Mouse (Mus musculus): Measurements from ENCODE around the gene Lad1. TPM values are rescaled to one million over a fixed set of nuclear protein-coding genes. Genes with fewer than 3 reads are reported as not detected.

Gene Lad1
- polyA plus RNA-seq, 1 experiment from 2014 or later = 1.3 TPM

DNA sequence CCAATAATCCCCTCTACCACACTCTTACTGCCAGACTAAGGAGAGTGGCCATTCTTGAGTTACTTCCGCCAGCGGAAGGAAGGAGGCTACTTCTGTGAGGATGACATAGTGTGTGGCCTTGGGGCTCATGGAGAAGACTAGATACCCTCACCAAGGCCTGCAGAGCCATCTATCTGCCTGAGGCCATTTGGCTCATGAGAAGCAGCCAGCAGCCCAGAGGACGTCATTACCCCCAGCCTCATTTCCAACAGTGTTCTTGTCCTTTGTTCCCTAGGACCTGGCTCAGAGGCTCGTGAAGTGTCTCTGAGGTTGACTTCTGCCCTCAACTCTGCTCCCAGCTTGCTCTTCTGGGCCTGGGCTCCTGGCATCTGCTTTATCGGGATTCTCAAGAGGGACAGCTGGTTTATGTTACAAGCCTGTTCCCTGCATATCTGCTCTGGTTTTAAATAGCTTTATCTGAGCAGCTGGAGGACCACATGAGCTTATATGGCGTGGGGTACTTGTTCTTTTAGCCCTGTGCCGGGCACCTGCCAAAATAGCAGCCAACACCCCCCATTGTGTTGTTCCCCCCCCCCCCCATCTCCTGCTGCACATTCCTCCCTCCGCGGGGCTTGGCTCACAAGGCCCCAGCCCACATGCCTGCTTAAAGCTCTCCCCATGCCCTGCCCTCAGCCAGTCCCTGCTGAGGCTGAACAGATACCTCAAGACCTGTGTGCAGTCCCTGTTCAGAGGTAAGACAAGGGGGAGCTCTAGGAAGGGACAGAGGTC lies 17.5 kb downstream of the Lad1 start, which contains the start of gene Tnnt2:
TSS of gene Tnnt2 (plus strand) at position 639 of the 768 bp plus-strand sequence.
- H3K4me1 ChIP-seq (ENCODE audit: control insufficient read depth, insufficient read depth, low read length) = no peaks in the 10 kb centered on the region
- H3K36me3 ChIP-seq (ENCODE audit: control insufficient read depth, insufficient read depth, low read length) = no peaks in the 10 kb centered on the region
- no peak within 1 kb of the TSS for H3K4me3 ChIP-seq (ENCODE audit: low read depth, low read length)
- H3K4me2 ChIP-seq (ENCODE audit: low read depth) = no peak within 1 kb of the TSS
- 57% methylated on average over 9 of the region's 9 CpGs for WGBS
- ATAC-seq (ENCODE audit: insufficient read depth, low FRiP score, low TSS enrichment) (no peak), DNase-seq (ENCODE audit: low spot score) (no peak)
- no peak within 1 kb of the TSS for H3K9ac ChIP-seq (ENCODE audit: low read length)
- no peaks in the 10 kb centered on the region for H3K27me3 ChIP-seq (ENCODE audit: control insufficient read depth, insufficient read depth, low read length)
- H3K9me3 ChIP-seq (ENCODE audit: control insufficient read depth, low read length) = no peaks in the 10 kb centered on the region
- no peak within 1 kb of the TSS for H3K27ac ChIP-seq (ENCODE audit: low read depth, low read length)

DNA sequence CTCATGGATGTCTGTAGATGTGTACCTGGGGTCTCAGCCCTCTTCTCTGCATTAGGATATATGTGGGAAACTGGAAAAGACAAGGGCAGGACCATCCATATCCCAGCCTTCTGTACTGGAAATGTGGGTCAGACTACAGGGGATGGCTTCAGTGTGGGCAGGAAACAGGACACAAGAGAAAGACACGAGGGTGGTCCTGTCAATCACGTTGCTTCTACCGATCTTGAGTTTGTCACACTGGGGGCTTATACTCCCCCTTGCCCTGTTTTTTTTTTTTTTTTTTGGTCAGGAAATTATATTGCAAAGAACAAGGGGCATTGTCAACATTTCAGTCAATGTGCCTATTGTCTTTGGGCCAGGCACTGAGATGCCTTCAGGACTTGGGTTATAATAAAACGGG lies 20.2 kb downstream of the Lad1 start:
- Histone ChIP-seq H3K9me3 (ENCODE audit: control insufficient read depth, low read length) (no peaks in the 10 kb centered on the region), H3K4me2 (ENCODE audit: low read depth) (no peak overlapping the region), H3K4me1 (ENCODE audit: control insufficient read depth, insufficient read depth, low read length) (no peaks in the 10 kb centered on the region), H3K9ac (ENCODE audit: low read length) (no peak overlapping the region), H3K27ac (ENCODE audit: low read depth, low read length) (no peak overlapping the region), H3K36me3 (ENCODE audit: control insufficient read depth, insufficient read depth, low read length) (no peaks in the 10 kb centered on the region), H3K27me3 (ENCODE audit: control insufficient read depth, insufficient read depth, low read length) (no peaks in the 10 kb centered on the region), H3K4me3 (ENCODE audit: low read depth, low read length) (no peak overlapping the region)
- ATAC-seq (ENCODE audit: insufficient read depth, low FRiP score, low TSS enrichment) (no peak), DNase-seq (ENCODE audit: low spot score) (no peak)
- 78% methylated on average over 4 of the region's 4 CpGs for WGBS

DNA sequence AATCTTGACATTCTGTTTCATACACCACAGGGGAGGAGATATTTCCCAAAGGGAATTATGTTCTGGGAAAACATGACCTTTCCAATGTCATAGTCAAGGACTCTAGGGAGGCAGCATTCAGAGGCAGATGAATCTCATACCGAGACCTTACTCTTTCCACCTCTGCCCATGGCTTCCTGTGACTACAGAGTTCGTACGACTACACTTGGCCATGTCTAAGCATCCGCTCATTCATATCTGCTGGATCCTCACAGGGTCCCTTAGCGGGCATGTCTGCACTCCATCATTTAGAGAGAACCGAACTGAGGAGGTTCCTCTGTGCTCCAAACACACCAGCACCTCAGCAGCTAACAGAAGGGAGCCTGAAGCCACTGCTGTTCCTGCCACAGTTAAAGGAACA lies 20.7 kb downstream of the Lad1 start:
- 87% methylated on average over 6 of the region's 6 CpGs for WGBS
- Histone ChIP-seq H3K9me3 (ENCODE audit: control insufficient read depth, low read length) (no peaks in the 10 kb centered on the region), H3K4me3 (ENCODE audit: low read depth, low read length) (no peak overlapping the region), H3K9ac (ENCODE audit: low read length) (no peak overlapping the region), H3K27ac (ENCODE audit: low read depth, low read length) (no peak overlapping the region), H3K27me3 (ENCODE audit: control insufficient read depth, insufficient read depth, low read length) (no peaks in the 10 kb centered on the region), H3K36me3 (ENCODE audit: control insufficient read depth, insufficient read depth, low read length) (no peaks in the 10 kb centered on the region), H3K4me2 (ENCODE audit: low read depth) (no peak overlapping the region), H3K4me1 (ENCODE audit: control insufficient read depth, insufficient read depth, low read length) (no peaks in the 10 kb centered on the region)
- no peak for DNase-seq (ENCODE audit: low spot score)
- no peak for ATAC-seq (ENCODE audit: insufficient read depth, low FRiP score, low TSS enrichment)

DNA sequence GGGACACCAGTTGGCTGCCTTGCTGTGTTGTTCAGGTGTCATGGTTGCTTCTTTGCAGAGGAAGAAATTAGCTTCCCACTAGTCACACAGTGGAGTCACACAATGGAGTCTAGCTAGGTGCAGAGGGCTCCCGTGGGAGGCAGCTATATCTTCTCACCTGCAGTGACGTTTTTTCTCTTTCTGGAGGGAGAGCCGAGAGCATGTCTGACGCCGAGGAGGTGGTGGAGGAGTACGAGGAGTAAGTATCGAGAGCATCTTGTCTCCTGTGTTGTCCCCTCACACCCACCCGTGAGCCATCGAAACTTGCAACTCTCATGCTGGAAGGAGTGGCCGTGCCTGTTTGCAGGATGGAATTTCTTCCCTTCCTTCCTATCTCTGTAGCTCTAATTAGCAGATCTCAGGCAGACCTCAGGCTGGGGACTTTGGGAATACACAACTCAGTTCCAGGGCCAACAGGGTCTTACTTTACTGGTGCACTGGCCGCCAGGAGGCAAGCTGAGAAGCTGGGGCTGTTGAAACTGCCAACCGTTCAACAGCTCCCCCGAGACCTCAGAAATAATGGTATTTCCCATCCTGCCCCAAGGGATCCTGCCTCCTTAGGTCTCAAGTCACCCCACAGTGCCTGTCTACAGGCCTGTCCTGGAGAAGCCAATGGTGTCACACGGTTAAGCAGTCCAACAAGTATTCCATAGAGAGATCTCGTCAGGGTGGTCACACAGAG lies 22.4 kb downstream of the Lad1 start:
- Histone ChIP-seq H3K4me1 (ENCODE audit: control insufficient read depth, insufficient read depth, low read length) (no peaks in the 10 kb centered on the region), H3K4me3 (ENCODE audit: low read depth, low read length) (no peak overlapping the region), H3K36me3 (ENCODE audit: control insufficient read depth, insufficient read depth, low read length) (no peaks in the 10 kb centered on the region), H3K27ac (ENCODE audit: low read depth, low read length) (no peak overlapping the region), H3K9ac (ENCODE audit: low read length) (no peak overlapping the region), H3K4me2 (ENCODE audit: low read depth) (no peak overlapping the region), H3K9me3 (ENCODE audit: control insufficient read depth, low read length) (no peaks in the 10 kb centered on the region), H3K27me3 (ENCODE audit: control insufficient read depth, insufficient read depth, low read length) (no peaks in the 10 kb centered on the region)
- WGBS = 72% methylated on average over 15 of the region's 15 CpGs
- DNase-seq (ENCODE audit: low spot score) = no peak
- ATAC-seq (ENCODE audit: insufficient read depth, low FRiP score, low TSS enrichment) = no peak

DNA sequence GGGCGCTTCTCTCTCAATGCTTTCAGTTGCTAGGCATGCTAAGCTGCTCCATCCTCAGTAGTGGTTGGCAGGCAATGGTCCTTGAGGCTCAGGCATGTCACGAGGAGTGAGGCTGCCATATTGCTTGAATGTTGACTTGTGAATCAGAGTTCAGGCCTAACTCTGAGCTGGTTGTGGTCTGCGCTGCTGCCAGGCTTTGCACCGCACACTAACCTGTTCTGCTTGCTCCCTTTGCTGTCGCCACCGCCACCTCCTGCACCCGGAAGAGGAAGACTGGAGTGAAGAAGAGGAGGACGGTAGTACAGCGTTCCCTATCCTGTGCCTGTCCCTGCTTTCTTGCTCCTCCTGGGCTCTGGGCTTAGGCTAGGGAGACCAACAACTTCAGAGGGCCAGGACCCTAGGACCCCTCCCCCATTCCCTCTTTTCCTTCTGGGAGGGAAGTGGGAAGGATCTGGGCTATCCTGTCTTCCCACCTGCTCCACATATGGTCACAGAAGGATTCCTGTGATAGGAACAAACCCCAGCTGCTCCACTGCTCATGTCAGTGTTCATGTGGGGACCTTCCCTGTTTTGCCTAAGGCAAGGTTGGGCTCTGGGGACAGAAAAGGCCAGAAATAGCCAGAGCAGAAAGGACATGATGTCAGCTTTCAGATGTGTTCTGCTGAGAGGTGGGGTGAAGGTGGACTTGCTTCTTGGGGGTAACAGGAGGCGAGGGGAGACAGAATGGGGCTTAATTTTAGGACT lies 25.3 kb downstream of the Lad1 start:
- H3K27ac ChIP-seq (ENCODE audit: low read depth, low read length) = no peak overlapping the region
- H3K36me3 ChIP-seq (ENCODE audit: control insufficient read depth, insufficient read depth, low read length) = no peaks in the 10 kb centered on the region
- H3K4me3 ChIP-seq (ENCODE audit: low read depth, low read length) = no peak overlapping the region
- H3K4me2 ChIP-seq (ENCODE audit: low read depth) = no peak overlapping the region
- no peaks in the 10 kb centered on the region for H3K9me3 ChIP-seq (ENCODE audit: control insufficient read depth, low read length)
- H3K4me1 ChIP-seq (ENCODE audit: control insufficient read depth, insufficient read depth, low read length) = no peaks in the 10 kb centered on the region
- no peak overlapping the region for H3K9ac ChIP-seq (ENCODE audit: low read length)
- H3K27me3 ChIP-seq (ENCODE audit: control insufficient read depth, insufficient read depth, low read length) = no peaks in the 10 kb centered on the region
- ATAC-seq (ENCODE audit: insufficient read depth, low FRiP score, low TSS enrichment) (no peak), DNase-seq (ENCODE audit: low spot score) (no peak)
- WGBS = 86% methylated on average over 10 of the region's 10 CpGs

DNA sequence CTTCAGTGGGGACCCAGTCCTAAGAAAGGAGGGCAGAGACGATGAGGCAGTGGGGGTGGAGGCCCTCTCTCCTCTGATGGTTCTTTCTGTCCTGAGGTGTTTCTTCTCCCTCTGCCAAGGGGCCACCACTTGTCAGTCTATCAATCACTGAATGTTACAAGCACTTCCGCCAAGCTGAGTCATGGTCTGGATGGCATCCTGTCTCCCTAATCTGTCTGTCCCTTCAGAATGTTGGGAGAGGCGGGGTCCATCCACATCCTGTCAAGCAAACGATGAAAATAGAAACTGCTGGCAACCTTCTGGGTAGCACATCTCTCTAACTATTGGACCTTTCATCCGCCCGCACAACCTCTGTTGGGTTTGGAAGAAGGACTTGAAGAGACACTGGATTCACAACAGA lies 26.1 kb downstream of the Lad1 start:
- ATAC-seq (ENCODE audit: insufficient read depth, low FRiP score, low TSS enrichment) (no peak), DNase-seq (ENCODE audit: low spot score) (no peak)
- no peaks in the 10 kb centered on the region for H3K27me3 ChIP-seq (ENCODE audit: control insufficient read depth, insufficient read depth, low read length)
- no peaks in the 10 kb centered on the region for H3K36me3 ChIP-seq (ENCODE audit: control insufficient read depth, insufficient read depth, low read length)
- H3K9me3 ChIP-seq (ENCODE audit: control insufficient read depth, low read length) = no peaks in the 10 kb centered on the region
- no peak overlapping the region for H3K27ac ChIP-seq (ENCODE audit: low read depth, low read length)
- no peak overlapping the region for H3K4me2 ChIP-seq (ENCODE audit: low read depth)
- H3K9ac ChIP-seq (ENCODE audit: low read length) = no peak overlapping the region
- 75% methylated on average over 6 of the region's 6 CpGs for WGBS
- H3K4me1 ChIP-seq (ENCODE audit: control insufficient read depth, insufficient read depth, low read length) = no peaks in the 10 kb centered on the region
- no peak overlapping the region for H3K4me3 ChIP-seq (ENCODE audit: low read depth, low read length)

DNA sequence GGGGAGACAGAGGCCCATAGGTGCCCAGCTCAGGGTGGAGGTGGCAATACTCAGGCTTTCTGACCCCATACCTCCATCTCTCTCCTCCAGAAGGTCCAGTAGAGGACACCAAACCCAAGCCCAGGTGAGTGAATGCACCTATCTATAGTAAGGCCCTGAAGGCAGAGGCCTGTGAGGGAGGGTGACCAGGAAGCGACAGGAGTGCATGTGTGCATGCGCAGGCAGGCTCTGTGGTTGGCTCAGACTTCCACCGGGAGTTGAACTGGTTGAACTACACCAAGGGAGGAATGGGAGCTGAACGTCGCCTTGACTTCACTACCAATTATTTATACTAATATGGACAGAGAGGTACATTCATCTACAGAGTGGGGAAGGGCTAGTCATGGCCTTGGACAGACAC lies 28.2 kb downstream of the Lad1 start:
- 71% methylated on average over 5 of the region's 5 CpGs for WGBS
- no peak overlapping the region for H3K4me2 ChIP-seq (ENCODE audit: low read depth)
- H3K4me3 ChIP-seq (ENCODE audit: low read depth, low read length) = no peak overlapping the region
- no peak overlapping the region for H3K27ac ChIP-seq (ENCODE audit: low read depth, low read length)
- H3K9ac ChIP-seq (ENCODE audit: low read length) = no peak overlapping the region
- ATAC-seq (ENCODE audit: insufficient read depth, low FRiP score, low TSS enrichment) (no peak), DNase-seq (ENCODE audit: low spot score) (no peak)
- no peaks in the 10 kb centered on the region for H3K27me3 ChIP-seq (ENCODE audit: control insufficient read depth, insufficient read depth, low read length)
- H3K36me3 ChIP-seq (ENCODE audit: control insufficient read depth, insufficient read depth, low read length) = no peaks in the 10 kb centered on the region
- peaks cover 2% of the 10 kb centered on the region for H3K4me1 ChIP-seq (ENCODE audit: control insufficient read depth, insufficient read depth, low read length)
- H3K9me3 ChIP-seq (ENCODE audit: control insufficient read depth, low read length) = no peaks in the 10 kb centered on the region

DNA sequence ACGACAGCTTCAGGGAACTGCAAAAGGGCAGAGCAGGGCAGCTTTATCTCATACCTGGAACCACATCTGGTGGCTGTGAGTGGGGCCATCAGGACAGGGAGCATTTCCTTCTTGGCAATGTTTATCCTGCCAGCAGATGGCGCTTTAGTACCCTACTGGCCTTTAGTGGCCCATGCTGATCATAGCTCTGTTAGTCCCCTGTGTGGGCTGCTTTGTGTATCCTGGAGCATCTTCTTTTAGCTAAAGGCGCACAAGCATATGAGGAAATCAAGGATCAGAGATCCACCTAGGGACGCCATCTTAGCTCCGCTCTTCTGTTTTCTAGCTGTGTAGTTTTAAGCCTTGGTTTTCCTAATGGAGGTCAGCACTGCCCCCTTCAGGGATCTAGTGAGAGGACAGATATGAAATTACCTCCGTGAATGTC lies 28.8 kb downstream of the Lad1 start:
- Histone ChIP-seq H3K9me3 (ENCODE audit: control insufficient read depth, low read length) (no peaks in the 10 kb centered on the region), H3K4me1 (ENCODE audit: control insufficient read depth, insufficient read depth, low read length) (peaks cover 7% of the 10 kb centered on the region), H3K4me3 (ENCODE audit: low read depth, low read length) (no peak overlapping the region), H3K27ac (ENCODE audit: low read depth, low read length) (no peak overlapping the region), H3K27me3 (ENCODE audit: control insufficient read depth, insufficient read depth, low read length) (no peaks in the 10 kb centered on the region), H3K4me2 (ENCODE audit: low read depth) (no peak overlapping the region), H3K36me3 (ENCODE audit: control insufficient read depth, insufficient read depth, low read length) (no peaks in the 10 kb centered on the region), H3K9ac (ENCODE audit: low read length) (no peak overlapping the region)
- 30% methylated on average over 6 of the region's 6 CpGs for WGBS
- ATAC-seq (ENCODE audit: insufficient read depth, low FRiP score, low TSS enrichment) (no peak), DNase-seq (ENCODE audit: low spot score) (peak; percentile 55)
